Mouse (Mus musculus): ENCODE measurements around the gene Vstm5.

Vstm5 gene

GRCm38 (mm10) chr9:15239042-15239925 lies at the start of gene Vstm5:
TSS of gene Vstm5 (plus strand) at chr9:15239045.
- DNase-seq: peak; percentile 88

- DNase-seq: peak; percentile 31
Measured at GRCm38 (mm10) chr9:15194806-15195205, 44.0 kb upstream of the Vstm5 start.

- DNase-seq: peak; percentile 45
Measured at GRCm38 (mm10) chr9:15206631-15207030, 32.2 kb upstream of the Vstm5 start.

GRCm38 (mm10) chr9:15209320-15209719 lies 29.5 kb upstream of the Vstm5 start:
- peak; percentile 63 for DNase-seq

- peak; percentile 67 for DNase-seq
Measured at GRCm38 (mm10) chr9:15211876-15212275, 27.0 kb upstream of the Vstm5 start.

GRCm38 (mm10) chr9:15213695-15214094 lies 25.1 kb upstream of the Vstm5 start:
- DNase-seq: peak; percentile 83

- DNase-seq: peak; percentile 48
Measured at GRCm38 (mm10) chr9:15224912-15225311, 13.9 kb upstream of the Vstm5 start.

GRCm38 (mm10) chr9:15232445-15232844 lies 6.4 kb upstream of the Vstm5 start:
- peak; percentile 54 for DNase-seq

GRCm38 (mm10) chr9:15233604-15234003 lies 5.2 kb upstream of the Vstm5 start:
- peak; percentile 1 for DNase-seq

- peak; percentile 65 for DNase-seq
Measured at GRCm38 (mm10) chr9:15235986-15236385, 2.9 kb upstream of the Vstm5 start.

GRCm38 (mm10) chr9:15237516-15238296 lies 1.1 kb upstream of the Vstm5 start:
- peak; percentile 83 for DNase-seq

- DNase-seq: peak; percentile 86
Measured at GRCm38 (mm10) chr9:15238297-15238990, 401 bp upstream of the Vstm5 start.

- DNase-seq: peak; percentile 68
Measured at GRCm38 (mm10) chr9:15240006-15240405, 1.2 kb downstream of the Vstm5 start.

GRCm38 (mm10) chr9:15240863-15241595 lies 2.2 kb downstream of the Vstm5 start:
- peak; percentile 21 for DNase-seq

- DNase-seq: peak; percentile 84
Measured at GRCm38 (mm10) chr9:15241596-15241939, 2.7 kb downstream of the Vstm5 start.

GRCm38 (mm10) chr9:15242130-15242529 lies 3.3 kb downstream of the Vstm5 start:
- DNase-seq: no peak

- DNase-seq: peak; percentile 46
Measured at GRCm38 (mm10) chr9:15245319-15246075, 6.7 kb downstream of the Vstm5 start.

- no peak for DNase-seq
Measured at GRCm38 (mm10) chr9:15250376-15250775, 11.5 kb downstream of the Vstm5 start.

- no peak for DNase-seq
Measured at GRCm38 (mm10) chr9:15252196-15252595, 13.4 kb downstream of the Vstm5 start.

GRCm38 (mm10) chr9:15254501-15254900 lies 15.7 kb downstream of the Vstm5 start:
- no peak for DNase-seq

- no peak for DNase-seq
Measured at GRCm38 (mm10) chr9:15256214-15256613, 17.4 kb downstream of the Vstm5 start.

GRCm38 (mm10) chr9:15261980-15262379 lies 23.1 kb downstream of the Vstm5 start:
- no peak for DNase-seq

All from heart, adult 11 months (tissue).